Mouse (Mus musculus): Measurements from ENCODE around the gene Anp32b. TPM values are rescaled to one million over a fixed set of nuclear protein-coding genes. Genes with fewer than 3 reads are reported as not detected.
A peak's percentile ranks its signal among the peaks of the same experiment; 100 is the strongest.

Anp32b gene
- 100 to 1,000 TPM; 103 to 121 TPM for total RNA-seq (2021)
- polyA plus RNA-seq (2012; rRNA removed): 56.8 and 73.6 TPM in 2 replicates
- long read RNA-seq, transcript Anp32b-201 (7 exons, 1,716 nt): major isoform, 85 of 107 reads
- long read RNA-seq, partial matches to known transcripts: 3 of 107 reads
- long read RNA-seq, other reads (novel, unspliced or antisense): 19 of 107 reads

- peak; percentile 96 for DNase-seq
These were observed at the start of gene Anp32b for GRCm38 (mm10) chr4:46450519-46451131. TSS of gene Anp32b (plus strand) at chr4:46450902.

GRCm38 (mm10) chr4:46404042-46404795, 46.5 kb upstream of the Anp32b start:
- DNase-seq: no peak

- no peak for DNase-seq
These were observed 43.6 kb upstream of the Anp32b start for GRCm38 (mm10) chr4:46406966-46407703.

- no peak for DNase-seq
These were observed 40.0 kb upstream of the Anp32b start for GRCm38 (mm10) chr4:46410677-46411076.

- no peak for DNase-seq
These were observed 39.2 kb upstream of the Anp32b start for GRCm38 (mm10) chr4:46411489-46411888.

GRCm38 (mm10) chr4:46412113-46412512, 38.6 kb upstream of the Anp32b start:
- no peak for DNase-seq

GRCm38 (mm10) chr4:46413406-46413805, 37.3 kb upstream of the Anp32b start, which contains the start of gene Hemgn:
TSS of gene Hemgn (minus strand) at chr4:46413506.
- no peak for DNase-seq

- peak; percentile 43 for DNase-seq
These were observed 33.2 kb upstream of the Anp32b start for GRCm38 (mm10) chr4:46417491-46417890.

GRCm38 (mm10) chr4:46418851-46419250, 31.9 kb upstream of the Anp32b start:
- DNase-seq: peak; percentile 26

GRCm38 (mm10) chr4:46422625-46423024, 28.1 kb upstream of the Anp32b start:
- DNase-seq: no peak

- DNase-seq: no peak
These were observed 21.7 kb upstream of the Anp32b start for GRCm38 (mm10) chr4:46428903-46429499.

GRCm38 (mm10) chr4:46432339-46433036, 18.2 kb upstream of the Anp32b start:
- DNase-seq: no peak

GRCm38 (mm10) chr4:46442501-46442900, 8.2 kb upstream of the Anp32b start:
- DNase-seq: no peak

GRCm38 (mm10) chr4:46445237-46445945, 5.3 kb upstream of the Anp32b start:
- DNase-seq: no peak

- DNase-seq: no peak
These were observed 3.2 kb upstream of the Anp32b start for GRCm38 (mm10) chr4:46447461-46447860.

GRCm38 (mm10) chr4:46448886-46449285, 1.8 kb upstream of the Anp32b start:
- DNase-seq: no peak

- no peak for DNase-seq
These were observed 633 bp upstream of the Anp32b start for GRCm38 (mm10) chr4:46450020-46450518.

GRCm38 (mm10) chr4:46451240-46451757, 597 bp downstream of the Anp32b start:
- DNase-seq: peak; percentile 90

- peak; percentile 89 for DNase-seq
These were observed 1.2 kb downstream of the Anp32b start for GRCm38 (mm10) chr4:46451758-46452480.

- peak; percentile 86 for DNase-seq
These were observed 1.8 kb downstream of the Anp32b start for GRCm38 (mm10) chr4:46452481-46452850.
